Mouse (Mus musculus): Measurements from ENCODE around the gene Bcl2l1.

Bcl2l1 gene

GRCm38 (mm10) chr2:152769677-152770076, 61.9 kb downstream of the Bcl2l1 start:
- 90% methylated on average over 7 of the region's 7 CpGs for WGBS

GRCm38 (mm10) chr2:152767618-152768271, 63.8 kb downstream of the Bcl2l1 start:
- 68% methylated on average over 12 of the region's 12 CpGs for WGBS

- 20% methylated on average over 25 of the region's 25 CpGs for WGBS
These were observed 65.0 kb downstream of the Bcl2l1 start for GRCm38 (mm10) chr2:152766387-152767123.

- 55% methylated on average over 7 of the region's 7 CpGs for WGBS
These were observed 66.4 kb downstream of the Bcl2l1 start for GRCm38 (mm10) chr2:152765045-152765674.

GRCm38 (mm10) chr2:152764172-152765044, 67.1 kb downstream of the Bcl2l1 start:
- WGBS = 37% methylated on average over 14 of the region's 14 CpGs

- WGBS = 89% methylated on average over 6 of the region's 6 CpGs
These were observed 68.2 kb downstream of the Bcl2l1 start for GRCm38 (mm10) chr2:152763310-152763709.

- WGBS = 51% methylated on average over 4 of the region's 4 CpGs
These were observed 73.2 kb downstream of the Bcl2l1 start for GRCm38 (mm10) chr2:152758351-152758750.

- 34% methylated on average over 2 of the region's 2 CpGs for WGBS
These were observed 74.0 kb downstream of the Bcl2l1 start for GRCm38 (mm10) chr2:152757478-152757877.

- 77% methylated on average over 17 of the region's 17 CpGs for WGBS
These were observed 74.8 kb downstream of the Bcl2l1 start for GRCm38 (mm10) chr2:152756474-152757393.

- 23% methylated on average over 30 of the region's 30 CpGs for WGBS
These were observed 77.4 kb downstream of the Bcl2l1 start, which contains the start of gene Cox4i2 for GRCm38 (mm10) chr2:152753944-152754711. Cox4i2 (plus strand) TSS chr2:152754173.

- 36% methylated on average over 10 of the region's 10 CpGs for WGBS
These were observed 89.1 kb downstream of the Bcl2l1 start for GRCm38 (mm10) chr2:152742435-152742834.

- 60% methylated on average over 14 of the region's 14 CpGs for WGBS
These were observed 90.1 kb downstream of the Bcl2l1 start for GRCm38 (mm10) chr2:152741153-152742041.

- 88% methylated on average over 5 of the region's 5 CpGs for WGBS
These were observed 91.0 kb downstream of the Bcl2l1 start for GRCm38 (mm10) chr2:152740490-152740889.

GRCm38 (mm10) chr2:152739842-152740260, 91.7 kb downstream of the Bcl2l1 start:
- 73% methylated on average over 3 of the region's 3 CpGs for WGBS

GRCm38 (mm10) chr2:152739031-152739841, 92.3 kb downstream of the Bcl2l1 start:
- 5% methylated on average over 35 of the region's 36 CpGs for WGBS

GRCm38 (mm10) chr2:152738341-152738740, 93.2 kb downstream of the Bcl2l1 start:
- 79% methylated on average over 2 of the region's 2 CpGs for WGBS

- 50% methylated on average over 10 of the region's 10 CpGs for WGBS
These were observed 94.0 kb downstream of the Bcl2l1 start for GRCm38 (mm10) chr2:152737306-152738221.

Data from cerebral cortex, adult 2 months (tissue).